Mouse (Mus musculus) lung, postnatal 25 days (tissue): Measurements from ENCODE around the gene Dynlt1b.
"Not testable (repeated sequence)": the region's sequence is repeated elsewhere in the genome, so short reads cannot be mapped to it uniquely, and the experiment has no call there.

Source experiments
- DNase-seq: peaks from one replicate; pipeline ENCODE4 v3.0.0; 2022; ENCODE audit warnings: low spot score

Gene Dynlt1b

GRCm38 (mm10) chr17:6429945-6430344 lies at the start of gene Dynlt1b:
Gene Dynlt1b, plus strand, starts transcription at chr17:6430112.
- DNase-seq = peak; percentile 100

GRCm38 (mm10) chr17:6380182-6380841 lies 49.6 kb upstream of the Dynlt1b start:
- DNase-seq = not testable (repeated sequence)

GRCm38 (mm10) chr17:6381071-6381682 lies 48.7 kb upstream of the Dynlt1b start:
- not testable (repeated sequence) for DNase-seq

- not testable (repeated sequence) for DNase-seq
Observed at GRCm38 (mm10) chr17:6386927-6387326, 43.0 kb upstream of the Dynlt1b start.

GRCm38 (mm10) chr17:6387380-6387911 lies 42.5 kb upstream of the Dynlt1b start:
- not testable (repeated sequence) for DNase-seq

- DNase-seq = not testable (repeated sequence)
Observed at GRCm38 (mm10) chr17:6389463-6389862, 40.4 kb upstream of the Dynlt1b start.

GRCm38 (mm10) chr17:6390731-6391130 lies 39.2 kb upstream of the Dynlt1b start:
- DNase-seq = not testable (repeated sequence)

GRCm38 (mm10) chr17:6391736-6392135 lies 38.2 kb upstream of the Dynlt1b start:
- not testable (repeated sequence) for DNase-seq

GRCm38 (mm10) chr17:6392473-6393340 lies 37.2 kb upstream of the Dynlt1b start:
- not testable (repeated sequence) for DNase-seq

GRCm38 (mm10) chr17:6398079-6398478 lies 31.8 kb upstream of the Dynlt1b start:
- not testable (repeated sequence) for DNase-seq

- DNase-seq = not testable (repeated sequence)
Observed at GRCm38 (mm10) chr17:6398816-6399215, 31.1 kb upstream of the Dynlt1b start.

- DNase-seq = not testable (repeated sequence)
Observed at GRCm38 (mm10) chr17:6399281-6400096, 30.4 kb upstream of the Dynlt1b start.

GRCm38 (mm10) chr17:6400097-6400489 lies 29.8 kb upstream of the Dynlt1b start:
- DNase-seq = not testable (repeated sequence)

- DNase-seq = not testable (repeated sequence)
Observed at GRCm38 (mm10) chr17:6404493-6404892, 25.4 kb upstream of the Dynlt1b start.

GRCm38 (mm10) chr17:6406972-6407371 lies 22.9 kb upstream of the Dynlt1b start:
- DNase-seq = peak; percentile 91

GRCm38 (mm10) chr17:6410713-6411213 lies 19.1 kb upstream of the Dynlt1b start:
- not testable (repeated sequence) for DNase-seq

GRCm38 (mm10) chr17:6417118-6417517 lies 12.8 kb upstream of the Dynlt1b start:
- not testable (repeated sequence) for DNase-seq

GRCm38 (mm10) chr17:6420557-6420956 lies 9.4 kb upstream of the Dynlt1b start:
- not testable (repeated sequence) for DNase-seq

GRCm38 (mm10) chr17:6421547-6422326 lies 8.2 kb upstream of the Dynlt1b start:
- not testable (repeated sequence) for DNase-seq

- not testable (repeated sequence) for DNase-seq
Observed at GRCm38 (mm10) chr17:6422370-6422769, 7.5 kb upstream of the Dynlt1b start.
